ENCODE assay signal across 8 mouse cellular contexts in the genomic region with DNA sequence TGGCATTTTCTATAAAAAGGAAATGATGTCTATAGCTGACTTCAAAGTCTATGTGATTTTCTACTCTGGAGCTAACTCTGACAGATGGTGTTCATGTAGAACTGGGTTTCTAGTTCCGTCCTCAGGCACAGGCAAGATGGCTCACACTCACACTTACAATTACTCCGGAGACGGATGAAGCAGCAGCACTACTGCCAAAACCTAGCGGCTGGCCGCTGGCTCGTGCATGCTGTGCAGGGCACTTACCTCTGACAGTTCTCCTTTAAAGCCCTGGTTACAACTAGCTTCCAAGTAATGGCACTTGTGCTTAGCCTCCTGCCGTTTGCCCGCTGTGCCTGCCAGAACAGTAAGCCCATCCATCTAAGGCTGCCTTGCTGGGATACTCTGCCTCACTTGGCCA. TPM values are rescaled to one million over a fixed set of nuclear protein-coding genes. Genes with fewer than 3 reads are reported as not detected.
DNase-seq lines count a peak whose midpoint lies in the region; ATAC-seq and TF ChIP-seq lines count a peak whose summit lies in the region.

No protein-coding gene starts in this region.

- H3K4me3 ChIP-seq in neural tube, embryonic 11.5 days (ENCODE audit: low read depth, low read length): no peak overlapping the region
- H3K4me3 ChIP-seq in thymus, adult 2 months (ENCODE audit: control insufficient read depth, insufficient read depth, low read length): no peak overlapping the region

- no peak overlapping the region for H3K4me2 ChIP-seq in neural tube, embryonic 11.5 days (ENCODE audit: low read depth)

- no peak for TF ChIP-seq POLR2A in thymus, adult 2 months (IDR thresholded peaks at IDR 0.05; ENCODE audit: control insufficient read depth, extremely low read depth, insufficient read depth, low read length, poor library complexity)

- H3K9me3 ChIP-seq in neural tube, embryonic 11.5 days (ENCODE audit: control insufficient read depth, low read length): no peaks in the 10 kb centered on the region

- H3K4me1 ChIP-seq in neural tube, embryonic 11.5 days (ENCODE audit: control insufficient read depth, insufficient read depth, low read length): no peaks in the 10 kb centered on the region
- H3K4me1 ChIP-seq in thymus, adult 2 months (replicated peaks; ENCODE audit: control insufficient read depth, insufficient read depth, low read length): no peaks in the 10 kb centered on the region

- no peak overlapping the region for H3K27ac ChIP-seq in neural tube, embryonic 11.5 days (ENCODE audit: low read depth, low read length)
- no peak overlapping the region for H3K27ac ChIP-seq in thymus, adult 2 months (ENCODE audit: control insufficient read depth, insufficient read depth, low read length)

- no peak overlapping the region for H3K9ac ChIP-seq in neural tube, embryonic 11.5 days (ENCODE audit: low read length)

- no peak for ATAC-seq in neural tube, embryonic 11.5 days (ENCODE audit: insufficient read depth, low FRiP score, low TSS enrichment)

- H3K27me3 ChIP-seq in neural tube, embryonic 11.5 days (ENCODE audit: control insufficient read depth, insufficient read depth, low read length): no peaks in the 10 kb centered on the region
- no peaks in the 10 kb centered on the region for H3K27me3 ChIP-seq in thymus, adult 2 months (ENCODE audit: control insufficient read depth, insufficient read depth, low read length)

- peaks cover 2% of the 10 kb centered on the region; the same call in 1 of the 2 replicates for H3K36me3 ChIP-seq in neural tube, embryonic 11.5 days (ENCODE audit: control insufficient read depth, insufficient read depth, low read length)
- H3K36me3 ChIP-seq in thymus, adult 2 months (ENCODE audit: control insufficient read depth, insufficient read depth, low read length): no peaks in the 10 kb centered on the region

- DNase-seq in neural tube, embryonic 11.5 days (ENCODE audit: low spot score): peak; percentile 23
- DNase-seq in neural tube, embryonic 10.5 days (ENCODE audit: extremely low spot score, low spot score): no peak
- DNase-seq in frontal cortex, postnatal 10 days (ENCODE audit: low spot score in 2 of 2): peak; percentile 43 to 56
- peak; percentile 33 to 63 for DNase-seq in layer of hippocampus, postnatal 14 days (ENCODE audit: low spot score in 2 of 2)
- DNase-seq in telencephalon, adult 2 months (ENCODE audit: low read depth, low spot score): peak; percentile 84
- DNase-seq in thymus, adult 2 months: no peak
- no peak for DNase-seq in lung, postnatal 25 days (ENCODE audit: low spot score)
- no peak for DNase-seq in adrenal gland, adult (ENCODE audit: inconsistent age in 2 of 2, low spot score in 1 of 2)

- WGBS in neural tube, embryonic 11.5 days: 54% methylated on average over 8 of the region's 8 CpGs
- WGBS in thymus, adult 2 months: 96% methylated on average over 8 of the region's 8 CpGs

- no peak for TF ChIP-seq CTCF in thymus, adult 2 months (IDR thresholded peaks at IDR 0.05; ENCODE audit: borderline replicate concordance, control insufficient read depth, extremely low read depth, insufficient read depth, low read length, poor library complexity)

RNA-seq across cellular contexts. Expression of gene Ift81, which starts 47.7 kb away (rescaled TPM):
- polyA plus RNA-seq in neural tube, embryonic 11.5 days (2014; fragmentation: Nextera tagmentation; extraction: Ambion mirVana): 41.2 and 44.7 TPM in 2 replicates
- 10 to 100 TPM; 31.0 to 31.1 TPM for total RNA-seq in layer of hippocampus, postnatal 14 days (2021)
- 0.52 and 1.6 TPM in 2 replicates for polyA plus RNA-seq in thymus, adult 2 months (2012; rRNA removed)

Comparison
In these comparisons a context has a peak if more than half of its experiments do, and no peak if none do; other contexts are left out.
1. DNase-seq: peak in neural tube, embryonic 11.5 days (single experiment), frontal cortex, postnatal 10 days (2 of 2), layer of hippocampus, postnatal 14 days (2 of 2) and telencephalon, adult 2 months (single experiment); none in neural tube, embryonic 10.5 days (single experiment), thymus, adult 2 months (single experiment), lung, postnatal 25 days (single experiment) and adrenal gland, adult (0 of 2).
2. RNA of gene Ift81, which starts 47.7 kb away (polyA plus RNA-seq): 41.2 to 44.7 TPM in neural tube, embryonic 11.5 days; 0.52 to 1.6 TPM in thymus, adult 2 months; every median in the first group is over 10 times any median in the second.